Mouse (Mus musculus) megakaryocyte, adult 5-6 weeks (primary cell): ENCODE data around the gene Cox4i1. TPM values are rescaled to one million over a fixed set of nuclear protein-coding genes. Genes with fewer than 3 reads are reported as not detected.
A peak's percentile ranks its signal among the peaks of the same experiment; 100 is the strongest.
"Not testable (repeated sequence)": the region's sequence is repeated elsewhere in the genome, so short reads cannot be mapped to it uniquely, and the experiment has no call there.

Experiments used
- ATAC-seq: 2 replicates; pipeline ENCODE4 v1.8.0; 2016; ENCODE audit warnings: mild to moderate bottlenecking, inconsistent platforms; ENCODE audit not compliant: poor library complexity, severe bottlenecking
- total RNA-seq, 2 experiments: library from RNA; stranded (forward) in 1 of 2; stranded (reverse) in 1 of 2; fragments of 153-499, 151-499 nt in 1 of 2; fragments of 221-1000, 200-1000 nt in 1 of 2; gene quantifications; 2 replicates each; pipeline versions ENCODE4 v1.2.3 to v1.2.4; 2015 to 2017

Gene Cox4i1
- total RNA-seq, 2 experiments from 2014 or later, result 480 to 776 TPM

DNA sequence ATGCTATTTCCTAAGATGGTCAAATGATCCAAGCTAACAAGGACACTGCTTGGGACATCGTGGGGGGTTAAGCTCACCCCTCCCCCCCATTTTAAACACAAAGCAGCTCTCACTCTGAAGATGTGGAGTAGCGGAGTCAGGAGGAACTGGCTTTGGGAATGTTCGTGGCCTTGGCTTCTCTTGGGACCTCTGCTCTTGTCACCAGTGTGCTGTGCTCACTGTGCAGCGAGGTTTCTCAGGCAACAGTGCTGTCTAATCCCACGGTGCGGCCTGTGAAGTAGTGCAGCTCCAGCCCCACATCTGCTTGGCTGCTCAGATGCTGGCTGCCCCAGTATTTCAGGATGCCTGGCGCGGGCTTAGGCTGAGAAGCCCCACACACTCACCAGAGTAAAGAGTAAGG lies 10.6 kb upstream of the Cox4i1 start:
- ATAC-seq, result no peak

DNA sequence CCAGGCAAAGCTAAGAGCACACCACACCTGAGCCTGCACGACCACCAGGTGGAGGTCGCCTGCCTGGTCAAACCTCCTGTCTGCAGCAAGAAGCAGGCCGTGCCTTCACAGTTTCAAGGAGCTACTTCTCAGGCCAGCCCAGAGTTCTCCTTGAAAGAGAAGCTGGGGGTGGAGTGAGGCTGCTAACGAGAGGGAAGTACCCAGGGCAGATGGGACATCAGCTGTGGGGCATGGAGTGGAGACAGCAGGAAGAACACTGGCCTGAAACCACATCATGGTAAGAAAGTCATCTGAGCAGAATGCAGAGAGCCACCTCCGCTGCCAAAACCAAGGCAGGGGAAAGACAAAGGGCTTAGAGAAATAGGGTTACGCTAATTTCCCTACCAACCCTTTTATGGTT lies 3.5 kb upstream of the Cox4i1 start:
- no peak for ATAC-seq

DNA sequence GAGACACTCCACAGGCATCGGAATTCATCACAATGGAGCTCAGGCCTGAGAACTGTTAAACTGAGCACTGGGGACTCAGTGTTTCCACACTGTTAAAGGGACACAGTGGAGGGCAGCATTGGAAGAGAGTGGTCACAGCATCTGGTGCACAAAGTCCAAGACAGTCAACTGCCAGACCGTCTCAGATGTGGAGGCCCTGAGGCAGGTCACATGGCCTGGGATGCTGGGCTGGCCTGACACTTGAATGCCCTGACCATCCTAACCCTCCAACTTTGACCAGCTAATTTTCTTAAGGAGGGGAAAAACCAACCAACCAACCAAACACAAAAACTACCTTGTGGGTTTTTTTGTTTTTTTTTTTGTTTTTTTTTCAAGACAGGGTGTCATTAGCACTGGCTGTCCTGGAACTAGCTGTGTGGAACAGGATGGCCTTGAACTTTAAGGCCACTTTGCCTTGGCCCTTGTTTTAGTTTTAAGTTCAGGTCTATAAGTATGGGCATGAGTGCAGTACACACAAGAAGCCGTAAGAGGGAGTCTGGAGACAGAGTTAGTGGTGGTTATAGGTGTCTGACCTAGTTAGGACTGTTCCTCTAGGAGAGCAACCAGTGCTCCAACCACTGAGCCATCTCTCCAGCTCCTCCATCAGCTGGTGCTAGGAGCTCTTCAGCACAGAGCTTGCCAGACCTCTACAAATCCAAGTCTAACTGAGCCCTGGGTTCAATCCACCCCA lies 2.1 kb upstream of the Cox4i1 start:
- no peak for ATAC-seq

DNA sequence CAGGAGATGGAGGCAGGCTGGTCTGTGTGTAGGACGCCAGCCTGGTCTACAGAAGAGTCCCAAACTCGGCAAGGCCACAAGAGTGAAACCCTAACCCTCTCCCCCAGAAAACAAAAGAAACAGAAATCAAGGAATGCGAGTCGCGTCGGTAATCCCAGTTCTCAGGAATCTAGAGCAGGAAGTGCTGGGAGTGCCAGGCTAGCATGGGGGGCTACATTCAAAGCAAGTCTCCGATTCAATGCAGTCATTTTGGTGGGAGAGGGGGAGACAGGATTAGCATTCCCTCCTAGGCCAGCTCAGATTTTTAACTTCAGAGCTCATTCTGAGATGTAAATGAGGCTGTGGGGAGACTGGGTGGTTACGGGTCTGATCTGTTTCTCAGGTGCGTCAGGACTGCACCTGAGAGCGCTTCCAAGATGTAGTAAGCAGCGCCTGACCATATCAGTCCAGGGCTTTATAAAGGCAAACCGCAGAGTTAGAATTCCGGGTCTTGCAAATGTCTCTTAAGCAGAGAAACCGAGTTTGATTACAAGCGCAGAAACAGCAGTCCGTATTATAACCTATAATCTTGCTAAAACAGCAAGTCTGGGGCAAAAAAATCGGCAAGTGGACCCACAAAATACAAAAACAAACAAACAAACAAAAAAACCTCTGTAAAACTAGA lies 1.1 kb upstream of the Cox4i1 start:
- no peak for ATAC-seq

DNA sequence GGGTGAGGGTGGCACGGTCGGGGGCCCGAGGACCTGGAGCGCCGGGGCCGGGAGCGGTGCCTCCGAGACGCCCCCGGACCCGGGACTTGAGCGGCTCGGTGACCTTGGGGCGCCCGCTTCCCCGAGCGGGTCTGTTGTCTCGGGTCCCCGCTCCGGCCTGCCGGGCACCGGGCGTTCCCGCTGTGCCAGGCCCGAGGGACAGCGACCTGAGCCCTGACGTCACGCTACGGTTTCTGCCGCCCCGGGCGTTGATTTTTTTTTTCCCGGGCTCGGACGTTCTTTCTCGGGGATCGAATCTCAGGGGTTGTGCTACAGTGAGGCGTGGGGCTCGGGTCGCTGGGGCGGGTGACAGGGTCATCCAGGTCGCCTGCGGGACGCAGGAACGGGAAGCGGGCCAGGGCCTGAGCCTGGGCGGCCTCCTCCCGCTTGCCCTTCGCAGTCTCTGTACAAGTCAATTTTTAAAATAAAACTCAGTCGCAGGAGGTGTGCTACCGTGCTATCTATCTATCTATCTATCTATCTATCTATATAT lies 418 bp downstream of the Cox4i1 start, which contains the start of gene Emc8:
Gene Emc8 (minus strand): TSS at position 200 of the 532 bp plus-strand sequence.
- peak; percentile 9 for ATAC-seq

DNA sequence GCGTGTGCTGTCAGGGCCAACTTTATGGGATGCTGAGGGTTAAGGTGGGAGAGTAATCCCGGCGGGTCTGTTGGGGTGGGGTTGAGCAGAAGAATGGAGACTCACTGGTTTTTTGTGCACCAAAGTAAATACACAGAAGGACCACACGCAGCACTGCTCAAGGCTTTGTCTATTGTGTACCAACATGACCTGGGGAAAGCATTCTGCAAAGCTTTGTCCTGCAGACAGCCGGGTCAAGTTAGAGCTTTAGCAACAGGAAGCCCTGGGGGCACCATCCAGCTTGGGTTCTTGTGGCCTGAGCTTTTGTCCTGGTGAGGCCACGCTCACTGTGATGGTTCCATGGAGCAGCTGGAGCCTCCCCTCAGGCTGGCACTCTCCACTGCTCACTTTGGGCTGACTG lies 3.8 kb downstream of the Cox4i1 start:
- ATAC-seq, result no peak

DNA sequence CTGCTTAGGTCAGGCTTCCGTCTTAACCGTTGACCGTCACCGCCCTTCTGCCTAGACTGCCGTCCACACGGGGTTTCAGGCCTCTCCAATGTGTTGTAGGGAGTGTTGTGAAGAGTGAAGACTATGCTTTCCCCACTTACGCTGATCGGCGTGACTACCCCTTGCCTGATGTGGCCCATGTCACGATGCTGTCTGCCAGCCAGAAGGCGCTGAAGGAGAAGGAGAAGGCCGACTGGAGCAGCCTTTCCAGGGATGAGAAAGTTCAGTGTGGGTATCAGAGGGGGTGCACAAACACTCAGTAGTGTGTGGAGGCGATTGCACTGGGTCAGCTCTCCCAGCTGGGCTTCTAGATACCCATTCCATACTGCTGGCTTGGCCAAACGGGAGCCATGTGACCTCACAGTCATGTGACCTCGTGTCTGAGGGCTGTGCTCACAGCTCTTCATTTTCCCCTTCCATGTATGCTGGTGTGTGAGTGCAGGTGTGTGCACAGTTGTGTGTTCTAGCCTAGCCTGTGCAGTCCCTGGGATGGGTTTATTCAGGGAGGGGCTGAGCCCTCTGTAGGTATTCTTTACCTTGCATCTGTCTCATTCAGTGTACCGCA lies 4.7 kb downstream of the Cox4i1 start:
- no peak for ATAC-seq

DNA sequence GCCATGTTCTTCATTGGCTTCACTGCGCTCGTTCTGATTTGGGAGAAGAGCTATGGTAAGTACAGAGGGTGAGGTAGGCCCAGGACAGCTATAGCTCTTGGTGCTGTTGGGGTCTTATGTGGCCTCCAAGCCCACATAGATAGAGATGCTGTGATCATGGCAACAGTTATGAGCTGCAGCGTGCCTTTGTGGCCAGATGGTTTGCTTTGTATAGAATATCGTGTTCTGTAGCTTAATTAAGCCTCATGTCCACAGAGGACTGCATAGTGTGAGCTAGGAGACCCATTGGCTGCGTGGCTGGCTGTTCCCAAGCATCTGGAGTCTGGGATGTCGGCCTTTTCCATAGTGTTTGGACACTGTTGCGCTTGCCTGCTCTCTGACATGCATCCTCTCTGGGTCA lies 5.3 kb downstream of the Cox4i1 start:
- ATAC-seq, result no peak

DNA sequence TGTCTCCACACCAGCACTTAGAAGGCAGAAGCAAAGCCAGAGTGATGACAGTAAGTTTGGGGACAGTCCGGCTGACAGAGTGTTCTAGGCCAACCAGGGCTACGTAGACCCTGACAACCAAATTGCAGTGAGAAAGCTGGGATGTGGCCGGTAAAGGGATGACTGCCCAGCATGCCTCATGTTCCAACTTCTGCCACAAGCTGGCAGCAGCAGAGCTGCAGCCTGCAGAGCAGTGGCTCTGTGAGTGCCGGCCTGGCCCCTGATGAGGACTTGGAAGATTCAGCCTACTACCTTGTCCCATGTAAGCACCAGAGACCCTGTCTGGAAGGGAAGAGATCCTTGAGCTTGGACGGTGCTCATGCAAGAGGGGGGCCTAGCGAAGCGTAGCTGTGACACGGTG lies 7.7 kb downstream of the Cox4i1 start:
- ATAC-seq, result no peak

DNA sequence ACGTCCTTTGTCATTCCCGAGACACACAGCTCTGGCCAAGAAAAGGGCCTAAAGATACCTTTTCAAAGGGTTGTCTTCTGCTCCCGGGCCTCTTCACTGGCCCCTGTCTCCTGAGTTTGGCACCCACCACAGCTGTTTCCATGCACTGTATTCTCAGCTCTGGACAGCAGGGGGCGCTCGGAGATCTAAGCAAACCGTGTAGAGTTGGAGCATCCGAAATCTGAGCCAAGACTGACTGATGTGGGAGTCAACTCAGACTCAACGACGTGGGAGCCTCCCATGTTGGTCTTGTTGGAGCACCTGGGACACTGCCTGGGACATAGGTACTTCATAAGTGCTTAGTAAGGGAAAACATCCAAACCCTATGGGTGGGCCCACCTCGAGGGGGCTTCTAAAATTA lies 10.4 kb downstream of the Cox4i1 start:
- peak; percentile 86 for ATAC-seq

DNA sequence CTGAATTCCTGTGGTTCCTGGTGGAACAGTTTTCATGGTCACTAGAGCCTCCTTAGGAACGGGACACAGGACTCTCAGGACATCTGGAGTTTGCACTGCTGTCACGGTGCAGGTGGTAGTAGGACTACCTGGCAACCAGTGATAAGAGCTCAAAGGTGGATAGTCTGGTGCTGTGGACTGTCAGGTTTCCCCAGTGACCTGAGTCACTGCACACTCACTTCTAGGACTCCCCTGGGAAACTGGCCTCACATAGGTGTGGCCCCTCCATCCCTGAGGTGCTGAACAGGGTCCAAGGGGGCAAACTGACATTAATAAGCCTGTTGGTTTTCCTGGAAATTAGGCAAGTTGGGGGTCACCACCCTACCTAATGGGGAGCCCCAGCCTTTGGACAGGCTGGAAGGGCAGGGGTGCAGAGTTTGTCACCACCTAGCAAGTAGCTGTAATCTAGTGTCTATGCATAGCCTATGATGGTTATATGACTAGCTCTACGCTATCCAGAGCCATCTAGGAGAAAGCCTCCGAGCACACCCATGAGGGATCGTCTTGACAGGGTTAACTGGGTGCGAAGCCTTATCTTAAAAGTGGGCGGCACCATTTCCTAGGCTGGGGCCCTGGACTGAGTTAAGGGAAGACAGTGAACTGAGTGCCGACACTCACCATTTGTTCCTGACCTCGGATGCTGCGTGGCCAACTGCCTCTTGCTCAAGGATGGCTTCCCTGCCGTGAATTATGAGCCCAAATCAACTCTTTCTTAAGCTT lies 11.8 kb downstream of the Cox4i1 start:
- no peak for ATAC-seq

DNA sequence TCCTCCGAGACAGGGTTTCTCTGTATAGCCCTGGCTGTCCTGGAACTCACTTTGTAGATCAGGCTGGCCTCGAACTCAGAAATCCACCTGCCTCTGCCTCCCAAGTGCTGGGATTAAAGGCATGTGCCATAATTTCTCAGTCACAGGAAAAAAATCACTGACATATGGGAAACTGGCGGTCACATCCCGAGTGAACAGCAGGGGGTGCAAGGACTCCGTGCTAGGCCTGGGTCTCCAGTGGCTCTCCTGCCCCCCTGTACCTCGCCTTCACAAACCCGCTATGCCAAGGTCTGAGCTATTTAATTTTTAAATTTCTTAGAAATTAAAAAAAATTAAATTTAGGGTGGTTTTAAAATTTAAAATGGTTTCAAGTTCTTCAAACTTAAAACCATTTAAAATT lies 12.4 kb downstream of the Cox4i1 start:
- not testable (repeated sequence) for ATAC-seq

DNA sequence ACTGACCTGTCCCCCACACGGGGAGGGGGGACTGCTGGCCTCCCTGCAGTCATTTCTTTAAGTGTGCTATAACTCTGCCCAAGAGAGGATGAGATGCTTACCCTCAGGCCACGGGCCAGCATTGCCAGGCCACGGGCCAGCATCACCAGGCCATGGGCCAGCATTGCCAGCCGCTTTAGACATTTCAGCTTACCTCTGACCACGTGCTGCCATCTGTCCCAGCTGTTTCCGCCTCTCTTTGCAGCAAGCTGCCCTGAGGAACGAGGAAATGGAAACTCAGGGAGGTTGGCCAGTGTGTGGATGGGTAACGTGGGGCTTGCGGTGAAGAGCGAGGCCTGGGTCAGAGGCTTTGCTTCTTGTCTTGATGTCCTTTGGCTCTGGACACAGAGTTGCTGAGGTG lies 13.1 kb downstream of the Cox4i1 start:
- ATAC-seq, result no peak

DNA sequence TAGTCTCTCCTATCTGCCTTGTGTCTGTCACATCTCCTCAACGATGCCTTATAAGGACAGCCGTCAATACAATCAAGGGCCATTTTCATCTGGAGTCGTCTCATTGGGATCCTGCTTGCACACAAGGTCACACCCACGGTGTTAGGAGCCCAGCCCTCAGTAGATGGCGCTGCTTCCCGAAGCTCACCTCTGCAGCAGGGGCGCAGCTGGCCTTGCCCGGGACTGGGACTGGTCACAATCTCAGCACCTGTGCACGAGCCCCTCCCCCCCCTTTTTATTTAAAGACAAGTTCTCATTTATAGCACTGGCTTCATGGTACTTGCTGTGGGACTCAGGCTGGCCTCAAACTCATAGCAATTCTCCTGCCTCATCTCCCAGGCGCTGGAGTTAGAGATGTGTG lies 15.6 kb downstream of the Cox4i1 start:
- ATAC-seq, result peak; percentile 43

DNA sequence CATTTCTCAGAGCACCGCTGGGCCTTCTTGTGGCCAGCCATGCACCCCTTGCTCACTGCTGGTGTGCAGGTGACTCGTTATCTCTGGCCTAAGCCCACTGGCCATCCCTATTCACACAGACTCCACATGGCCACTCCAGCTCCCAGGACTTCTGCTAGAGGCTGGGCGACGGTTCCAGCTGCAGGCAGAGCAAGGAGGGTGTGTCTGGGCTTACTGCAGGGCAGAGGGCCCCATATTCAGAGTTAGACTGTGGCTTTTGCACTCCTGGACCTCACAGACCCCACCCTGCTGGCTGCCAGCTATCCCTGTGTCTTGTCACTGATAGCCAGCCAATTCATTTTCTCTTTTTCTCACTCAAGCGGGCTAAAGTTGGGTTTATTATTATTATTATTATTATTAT lies 16.1 kb downstream of the Cox4i1 start:
- ATAC-seq, result no peak

DNA sequence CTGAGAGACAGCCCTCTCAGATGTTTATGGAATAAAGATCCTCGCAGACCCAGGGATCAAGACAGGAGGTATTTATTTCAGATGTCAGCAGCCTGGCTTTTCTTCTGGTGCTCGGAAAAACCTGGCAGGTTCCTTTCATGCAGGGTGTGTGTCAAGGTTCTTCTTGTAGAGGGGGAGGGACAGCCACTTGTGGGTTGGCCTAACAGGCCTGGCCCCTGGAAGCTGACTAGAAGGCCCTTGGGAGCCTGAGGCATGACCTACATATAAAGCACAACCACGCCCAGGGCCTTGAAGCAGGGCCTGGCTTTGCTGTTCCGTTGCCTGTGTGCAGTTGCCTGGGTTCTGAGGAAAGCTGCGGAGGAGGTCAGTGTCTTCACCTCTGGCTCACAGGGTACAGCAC lies 17.1 kb downstream of the Cox4i1 start:
- peak; percentile 45 for ATAC-seq

DNA sequence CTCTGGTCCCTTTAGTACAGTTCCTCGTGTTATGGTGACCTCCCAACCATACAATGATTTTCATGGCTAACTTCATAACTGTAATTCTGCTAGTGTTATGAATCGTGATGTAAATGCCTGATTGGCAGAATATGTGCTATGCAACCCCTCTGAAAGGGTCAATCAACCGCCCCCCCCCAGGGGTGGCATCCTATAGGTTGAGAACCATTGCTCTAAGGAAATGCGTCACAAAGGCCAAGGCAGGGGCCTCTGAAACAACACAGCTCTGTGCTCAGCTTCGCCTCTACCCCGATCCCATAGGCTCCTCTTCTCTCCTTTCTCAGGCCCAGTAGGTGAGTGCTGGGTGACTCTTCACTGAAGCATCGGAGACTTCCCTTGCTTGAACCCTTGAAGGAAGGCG lies 17.6 kb downstream of the Cox4i1 start:
- ATAC-seq, result peak; percentile 15; the same call in 1 of the 2 replicates

DNA sequence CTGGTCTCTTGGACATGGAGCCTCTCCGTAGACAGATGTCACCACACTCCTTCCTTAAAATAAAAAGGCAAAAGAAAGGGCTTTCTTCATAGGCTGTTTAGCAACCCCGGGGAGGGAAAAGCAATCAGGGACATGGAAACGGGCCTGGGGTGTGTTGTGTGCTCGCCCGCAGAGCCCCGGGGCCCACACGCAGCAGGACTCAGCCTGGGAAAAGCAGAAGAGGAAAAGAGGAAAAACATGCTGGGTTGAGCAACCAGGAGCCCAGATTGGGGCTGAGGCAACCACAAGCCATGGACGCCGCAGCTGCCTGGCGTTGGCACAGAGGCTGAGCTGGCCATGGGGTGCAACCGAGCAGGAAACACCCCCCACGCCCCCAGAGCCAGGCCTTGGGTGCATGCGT lies 18.0 kb downstream of the Cox4i1 start:
- peak; percentile 83 for ATAC-seq

DNA sequence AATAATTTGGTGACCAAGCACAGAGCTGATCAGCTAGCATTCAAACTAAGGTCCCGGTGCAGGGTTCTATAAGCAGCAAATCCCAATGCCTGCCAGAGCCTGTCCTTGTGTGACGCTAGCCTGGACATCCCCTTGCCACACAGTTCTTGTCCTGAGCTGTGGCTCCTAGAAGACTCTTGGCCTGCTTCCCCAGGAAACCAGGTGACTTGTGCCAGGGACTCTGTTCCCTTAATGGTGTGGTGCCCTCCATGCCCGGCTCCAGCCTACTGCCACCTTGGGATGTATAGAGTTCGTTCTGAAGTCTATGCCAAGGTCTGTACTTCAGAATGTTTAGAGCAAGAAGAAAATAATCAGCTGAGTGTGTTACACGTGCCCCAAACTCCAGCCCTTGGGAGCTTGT lies 18.6 kb downstream of the Cox4i1 start:
- ATAC-seq, result no peak

DNA sequence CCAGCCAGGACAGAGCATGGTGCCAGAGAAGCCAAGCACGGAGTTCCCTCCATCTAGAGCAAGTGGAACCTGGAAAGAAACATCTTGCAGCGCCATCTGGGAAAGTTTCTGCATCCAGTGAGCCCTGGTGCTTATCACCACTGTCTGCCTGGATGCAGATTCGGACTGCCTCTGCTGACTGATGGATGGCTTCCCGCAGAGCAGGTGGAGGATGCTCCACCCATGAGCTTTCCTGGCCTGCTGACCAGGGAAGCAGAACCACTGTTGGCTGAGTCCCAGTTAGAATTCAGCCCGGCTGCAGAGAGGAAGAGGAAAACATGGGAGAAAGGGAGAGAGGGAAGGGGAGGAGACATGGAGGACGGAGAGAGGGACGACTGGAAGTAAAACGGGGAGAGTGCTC lies 19.8 kb downstream of the Cox4i1 start:
- no peak for ATAC-seq

DNA sequence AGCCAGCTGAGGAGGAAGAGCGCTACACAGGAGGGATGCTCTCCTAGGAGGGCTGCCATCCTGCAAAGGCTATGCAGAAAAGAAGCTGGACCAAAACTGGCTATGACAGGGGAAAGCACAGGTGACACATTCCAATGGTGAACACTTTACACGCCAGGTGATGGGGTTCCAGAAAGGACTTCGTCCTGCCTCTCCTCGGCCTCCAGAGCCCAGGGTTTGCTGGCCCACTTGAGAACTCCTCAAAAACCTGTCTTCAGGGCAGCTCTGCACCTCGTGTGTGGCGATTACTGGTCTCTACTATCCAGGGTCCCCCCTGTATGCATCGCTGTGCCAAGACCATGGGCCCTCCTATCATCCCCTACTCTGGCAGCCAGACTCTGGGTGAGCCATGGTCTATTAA lies 20.5 kb downstream of the Cox4i1 start:
- ATAC-seq, result no peak
